Mouse (Mus musculus) ES-E14 (cell line): ENCODE measurements around the gene Dcun1d2.

ENCODE experiments used
- HCFC1 ChIP-seq: IDR thresholded peaks from 2 replicates; pipeline ENCODE4 v1.6.1; 2012; ENCODE audit warnings: low read length, inconsistent platforms, borderline replicate concordance; ENCODE audit not compliant: insufficient read depth
- MAFK ChIP-seq: IDR thresholded peaks from 2 replicates; pipeline ENCODE4 v1.6.1; 2014; ENCODE audit warnings: mild to moderate bottlenecking, low read depth, low read length, inconsistent platforms; ENCODE audit not compliant: insufficient read depth
- ZC3H11A ChIP-seq: IDR thresholded peaks from 2 replicates; pipeline ENCODE4 v1.6.1; 2012; ENCODE audit warnings: low read depth, mild to moderate bottlenecking, inconsistent platforms, low read length, borderline replicate concordance
- ZNF384 ChIP-seq: IDR thresholded peaks from 2 replicates; pipeline ENCODE4 v1.6.1; 2012; ENCODE audit warnings: low read depth, low read length, inconsistent platforms

- TF ChIP-seq ZC3H11A (no peak), HCFC1 (no peak), ZNF384 (no peak), MAFK (no peak)
Observed at GRCm38 (mm10) chr8:13316671-13317070, 28.7 kb upstream of the Dcun1d2 start.
